In the genomic region with DNA sequence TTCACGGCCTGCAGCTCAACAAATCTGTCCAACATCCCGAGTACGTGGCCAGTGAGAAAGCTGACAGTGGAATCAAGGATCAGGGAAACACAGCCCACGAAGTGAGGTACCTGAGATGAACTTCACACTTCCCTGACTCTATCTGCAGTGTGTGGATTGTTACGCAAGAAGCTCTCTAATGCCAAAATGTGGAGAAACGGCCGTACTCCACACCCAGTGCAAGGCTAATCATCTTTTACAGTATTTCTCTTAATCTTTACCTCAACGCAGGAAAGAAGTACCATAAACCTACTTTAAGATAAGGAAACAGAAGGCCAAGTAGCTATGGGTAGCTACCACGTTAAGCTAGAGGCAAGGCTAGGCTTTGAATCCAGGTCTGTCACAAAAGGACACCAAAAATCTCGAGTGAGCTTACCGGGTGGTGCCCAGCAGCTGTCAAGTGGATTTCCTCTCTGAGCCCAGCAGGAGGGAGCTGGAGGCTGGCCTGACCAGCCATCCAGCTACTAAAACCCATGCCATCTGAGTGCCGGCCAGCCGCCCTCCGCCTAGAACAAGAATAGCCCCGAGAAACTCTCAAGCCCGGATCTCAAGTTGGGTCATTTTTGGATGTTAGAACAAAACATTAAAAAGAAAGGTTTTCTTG, we compare ENCODE assay signal across 17 mouse cellular contexts. TPM values are rescaled to one million over a fixed set of nuclear protein-coding genes. Genes with fewer than 3 reads are reported as not detected.
DNase-seq lines count a peak whose midpoint lies in the region; ATAC-seq and TF ChIP-seq lines count a peak whose summit lies in the region.
"Had no signal": no experiment of that assay in that cellular context is flagged by ENCODE, and none has a peak within 500 bp of the region (broad histone marks: within the 10 kb centered on the region; RNA-seq: fewer than 3 reads in every experiment).

No protein-coding gene starts in this region.

- peak; percentile 91 for DNase-seq in heart, adult 11 months
- DNase-seq in midbrain, postnatal 0 days (ENCODE audit: low spot score) = peak; percentile 38
- DNase-seq in midbrain, embryonic 10.5 days (ENCODE audit: low spot score) = no peak
- DNase-seq in retina, postnatal 1 day = peak; percentile 31
- DNase-seq in urinary bladder, postnatal 14 days (ENCODE audit: low spot score) = no peak
- DNase-seq in kidney, postnatal 10 days = no peak
- DNase-seq: adrenal gland, postnatal 10 days; kidney, adult 11 months; liver, embryonic 13.5 days had no signal

- H3K27me3 ChIP-seq in heart, embryonic 12.5 days (replicated peaks) = no peaks in the 10 kb centered on the region
- H3K27me3 ChIP-seq in midbrain, postnatal 0 days (ENCODE audit: insufficient read depth, low read length) = no peaks in the 10 kb centered on the region
- H3K27me3 ChIP-seq in midbrain, embryonic 10.5 days (ENCODE audit: low read depth, poor library complexity, severe bottlenecking) = no peaks in the 10 kb centered on the region
- H3K27me3 ChIP-seq: liver, embryonic 13.5 days; midbrain, embryonic 13.5 days had no signal

- H3K4me2 ChIP-seq in heart, embryonic 12.5 days = no peak overlapping the region
- no peak overlapping the region for H3K4me2 ChIP-seq in midbrain, postnatal 0 days (ENCODE audit: low read depth, low read length, poor library complexity, severe bottlenecking)
- H3K4me2 ChIP-seq: liver, embryonic 13.5 days; midbrain, embryonic 13.5 days had no signal

- no peaks in the 10 kb centered on the region for H3K4me1 ChIP-seq in heart, embryonic 12.5 days (replicated peaks)
- H3K4me1 ChIP-seq in midbrain, postnatal 0 days (ENCODE audit: insufficient read depth, low read length) = no peaks in the 10 kb centered on the region
- H3K4me1 ChIP-seq in midbrain, embryonic 10.5 days = no peaks in the 10 kb centered on the region
- H3K4me1 ChIP-seq: forebrain, embryonic 10.5 days; midbrain, embryonic 13.5 days had no signal

- no peak overlapping the region for H3K9ac ChIP-seq in heart, embryonic 12.5 days
- no peak overlapping the region for H3K9ac ChIP-seq in midbrain, postnatal 0 days (replicated peaks; ENCODE audit: low read length, poor library complexity, severe bottlenecking)
- H3K9ac ChIP-seq: liver, embryonic 13.5 days; midbrain, embryonic 13.5 days had no signal

- H3K36me3 ChIP-seq in heart, embryonic 12.5 days = peaks cover 59% of the 10 kb centered on the region
- H3K36me3 ChIP-seq in midbrain, postnatal 0 days (ENCODE audit: insufficient read depth, low read length) = peaks cover 23% of the 10 kb centered on the region
- peaks cover 67% of the 10 kb centered on the region for H3K36me3 ChIP-seq in midbrain, embryonic 10.5 days

- no peak for ATAC-seq in heart, embryonic 12.5 days (ENCODE audit: insufficient number of reproducible peaks, low FRiP score)
- ATAC-seq in midbrain, postnatal 0 days (ENCODE audit: low FRiP score) = no peak
- peak; percentile 27; the same call in 1 of the 2 replicates for ATAC-seq in granulocyte monocyte progenitor cell, adult 5-6 weeks (replicated peaks; ENCODE audit: poor library complexity, severe bottlenecking)
- ATAC-seq: midbrain, embryonic 13.5 days had no signal

- no peak overlapping the region for H3K4me3 ChIP-seq in heart, embryonic 12.5 days
- H3K4me3 ChIP-seq in midbrain, postnatal 0 days (ENCODE audit: low read depth, low read length) = no peak overlapping the region
- H3K4me3 ChIP-seq in midbrain, embryonic 10.5 days = no peak overlapping the region
- H3K4me3 ChIP-seq: forebrain, embryonic 10.5 days; left cerebral cortex, adult 2 months; liver, embryonic 13.5 days; midbrain, embryonic 13.5 days had no signal

- TF ChIP-seq CTCF in midbrain, postnatal 0 days (IDR thresholded peaks at IDR 0.05) = no peak

- WGBS in heart, embryonic 12.5 days = 76% methylated on average over 16 of the region's 16 CpGs
- WGBS in midbrain, postnatal 0 days = 79% methylated on average over 16 of the region's 16 CpGs
- WGBS in midbrain, embryonic 10.5 days = 86% methylated on average over 16 of the region's 16 CpGs

- no peaks in the 10 kb centered on the region for H3K9me3 ChIP-seq in heart, embryonic 12.5 days (replicated peaks)
- no peaks in the 10 kb centered on the region for H3K9me3 ChIP-seq in midbrain, postnatal 0 days (ENCODE audit: low read length)
- H3K9me3 ChIP-seq in midbrain, embryonic 10.5 days (replicated peaks) = no peaks in the 10 kb centered on the region
- H3K9me3 ChIP-seq: forebrain, embryonic 10.5 days; liver, embryonic 13.5 days; midbrain, embryonic 13.5 days had no signal

- no peak overlapping the region for H3K27ac ChIP-seq in heart, embryonic 12.5 days (ENCODE audit: poor library complexity, severe bottlenecking)
- H3K27ac ChIP-seq in midbrain, postnatal 0 days (ENCODE audit: low read depth, low read length) = no peak overlapping the region
- H3K27ac ChIP-seq in midbrain, embryonic 10.5 days (replicated peaks) = no peak overlapping the region
- H3K27ac ChIP-seq: forebrain, embryonic 10.5 days; left cerebral cortex, adult 2 months; liver, embryonic 13.5 days; midbrain, embryonic 13.5 days had no signal

RNA-seq across cellular contexts. Expression of gene Uqcc1, which starts 27.0 kb away (rescaled TPM):
- polyA plus RNA-seq in heart, embryonic 12.5 days (2016; fragmentation: Nextera tagmentation; extraction: Ambion mirVana) = 96.6 and 110 TPM in 2 replicates
- 44.6 and 48.2 TPM in 2 replicates for total RNA-seq in midbrain, postnatal 0 days (2014; rRNA removed)
- polyA plus RNA-seq in midbrain, postnatal 0 days (2015; fragmentation: Nextera tagmentation; extraction: Ambion mirVana) = 55.0 and 58.9 TPM in 2 replicates
- 81.9 and 86.3 TPM in 2 replicates for polyA plus RNA-seq in midbrain, embryonic 10.5 days (2016; fragmentation: Nextera tagmentation; extraction: Ambion mirVana)
- 37.9 and 39.5 TPM in 2 replicates for total RNA-seq in granulocyte monocyte progenitor cell, adult 5-6 weeks (2014; fragmentation: Nextera tagmentation)
- 66.6 and 71.5 TPM in 2 replicates for total RNA-seq in granulocyte monocyte progenitor cell, adult 5-6 weeks (2017)

RNA-seq across cellular contexts. Expression of gene Gm15557, which starts 37.4 kb away (rescaled TPM):
- polyA plus RNA-seq in heart, embryonic 12.5 days (2016; fragmentation: Nextera tagmentation; extraction: Ambion mirVana) = not detected in 2 replicates
- not detected in 2 replicates for total RNA-seq in midbrain, postnatal 0 days (2014; rRNA removed)
- polyA plus RNA-seq in midbrain, postnatal 0 days (2015; fragmentation: Nextera tagmentation; extraction: Ambion mirVana) = not detected in 2 replicates
- 0.10 TPM in 1 of 2 replicates, not detected in the other for polyA plus RNA-seq in midbrain, embryonic 10.5 days (2016; fragmentation: Nextera tagmentation; extraction: Ambion mirVana)
- total RNA-seq in granulocyte monocyte progenitor cell, adult 5-6 weeks (2014; fragmentation: Nextera tagmentation) = not detected in 2 replicates
- not detected in 2 replicates for total RNA-seq in granulocyte monocyte progenitor cell, adult 5-6 weeks (2017)
- total RNA-seq: adrenal gland, postnatal 10 days; left cerebral cortex, adult 2 months had no signal
- polyA plus RNA-seq: forebrain, embryonic 10.5 days; heart, embryonic 14.5 days; liver, embryonic 13.5 days; midbrain, embryonic 13.5 days; stomach, embryonic 14.5 days; urinary bladder, adult 2 months had no signal

RNA-seq across cellular contexts. Expression of gene Gdf5, which starts 42.1 kb away (rescaled TPM):
- 0.36 and 0.42 TPM in 2 replicates for polyA plus RNA-seq in heart, embryonic 12.5 days (2016; fragmentation: Nextera tagmentation; extraction: Ambion mirVana)
- total RNA-seq in midbrain, postnatal 0 days (2014; rRNA removed) = 1.5 and 2.0 TPM in 2 replicates
- polyA plus RNA-seq in midbrain, postnatal 0 days (2015; fragmentation: Nextera tagmentation; extraction: Ambion mirVana) = 0.69 and 1.2 TPM in 2 replicates
- polyA plus RNA-seq in midbrain, embryonic 10.5 days (2016; fragmentation: Nextera tagmentation; extraction: Ambion mirVana) = 0.07 TPM in 2 replicates
- total RNA-seq in granulocyte monocyte progenitor cell, adult 5-6 weeks (2014; fragmentation: Nextera tagmentation) = not detected in 2 replicates
- not detected in 2 replicates for total RNA-seq in granulocyte monocyte progenitor cell, adult 5-6 weeks (2017)
- polyA plus RNA-seq: liver, embryonic 13.5 days had no signal

RNA-seq across cellular contexts. Expression of gene Cep250, which starts 53.1 kb away (rescaled TPM):
- polyA plus RNA-seq in heart, embryonic 12.5 days (2016; fragmentation: Nextera tagmentation; extraction: Ambion mirVana) = 10.7 and 13.0 TPM in 2 replicates
- 14.1 and 19.2 TPM in 2 replicates for total RNA-seq in midbrain, postnatal 0 days (2014; rRNA removed)
- polyA plus RNA-seq in midbrain, postnatal 0 days (2015; fragmentation: Nextera tagmentation; extraction: Ambion mirVana) = 8.7 and 10.1 TPM in 2 replicates
- 24.1 and 24.3 TPM in 2 replicates for polyA plus RNA-seq in midbrain, embryonic 10.5 days (2016; fragmentation: Nextera tagmentation; extraction: Ambion mirVana)
- total RNA-seq in granulocyte monocyte progenitor cell, adult 5-6 weeks (2014; fragmentation: Nextera tagmentation) = 33.3 and 44.4 TPM in 2 replicates
- total RNA-seq in granulocyte monocyte progenitor cell, adult 5-6 weeks (2017) = 39.0 and 41.6 TPM in 2 replicates

Comparison
In these comparisons a context has a peak if more than half of its experiments do, and no peak if none do; other contexts are left out.
1. DNase-seq: peak in heart, adult 11 months (single experiment), midbrain, postnatal 0 days (single experiment) and retina, postnatal 1 day (single experiment); none in midbrain, embryonic 10.5 days (single experiment), urinary bladder, postnatal 14 days (single experiment) and kidney, postnatal 10 days (single experiment).